Mouse (Mus musculus): ENCODE data around the gene Macf1.
"Not testable (repeated sequence)": the region's sequence is repeated elsewhere in the genome, so short reads cannot be mapped to it uniquely, and the experiment has no call there.

Gene Macf1

GRCm38 (mm10) chr4:123340232-123340631, 343.9 kb downstream of the Macf1 start:
- DNase-seq: no peak

DNA sequence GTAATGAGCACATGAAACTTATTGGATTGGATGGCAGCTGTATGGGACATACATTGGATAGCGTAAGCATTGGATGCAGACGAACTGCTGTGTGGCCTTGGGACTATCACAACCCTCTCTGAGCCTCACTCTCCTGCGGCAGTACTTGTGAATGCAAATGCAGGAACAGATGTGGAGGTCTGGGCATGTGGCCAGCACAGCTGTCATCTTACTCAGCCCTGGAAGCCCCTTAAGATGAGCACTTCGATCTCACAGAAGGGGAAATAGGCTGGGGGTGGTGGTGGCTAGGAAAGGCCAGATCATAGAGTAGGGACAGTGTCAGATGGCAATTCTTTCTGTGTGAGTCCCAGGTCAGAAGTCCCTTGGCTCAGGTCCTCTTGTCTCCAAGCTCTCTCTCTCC, 346.5 kb downstream of the Macf1 start:
- DNase-seq: no peak

GRCm38 (mm10) chr4:123335796-123336585, 348.2 kb downstream of the Macf1 start:
- no peak for DNase-seq

DNA sequence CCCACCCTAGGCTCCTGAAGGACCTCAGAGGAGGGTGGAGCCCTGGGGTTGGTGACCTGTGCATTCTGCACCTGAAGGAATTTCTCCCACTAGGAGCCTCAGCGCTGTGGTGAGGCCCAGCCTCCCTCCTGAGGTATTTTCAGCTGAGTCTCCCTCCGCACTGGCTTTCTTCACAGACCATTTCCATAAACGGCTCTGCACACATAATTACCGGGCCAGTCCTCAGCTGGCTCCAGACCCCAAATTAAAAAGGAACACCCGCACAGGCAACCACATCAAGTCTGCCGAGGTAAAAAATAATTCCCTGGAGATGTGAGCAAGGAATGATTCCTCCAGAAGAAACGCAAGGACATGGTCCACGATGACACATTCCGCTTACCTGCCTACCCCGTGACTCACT, 348.9 kb downstream of the Macf1 start:
- DNase-seq: not testable (repeated sequence)

DNA sequence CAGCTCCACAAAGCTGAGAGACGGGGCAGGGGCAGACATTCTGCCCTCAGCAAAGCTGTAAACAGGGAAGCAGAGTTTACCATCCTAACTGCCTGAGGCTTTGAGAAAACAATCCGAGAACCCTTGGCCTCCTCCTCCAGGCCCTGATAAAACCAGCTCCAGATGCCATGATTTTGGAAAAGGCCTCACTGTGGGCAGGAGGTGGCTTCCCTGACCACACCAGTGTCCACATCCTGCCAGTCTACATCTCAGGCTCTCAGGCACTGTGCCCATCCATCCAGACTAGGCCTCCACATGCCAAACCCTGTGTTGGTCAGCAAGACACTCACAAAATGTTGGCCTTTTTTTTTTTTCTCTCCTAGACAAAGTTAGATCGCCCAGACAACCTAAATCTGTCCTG, 350.0 kb downstream of the Macf1 start:
- no peak for DNase-seq

GRCm38 (mm10) chr4:123333151-123333550, 351.0 kb downstream of the Macf1 start:
- no peak for DNase-seq

DNA sequence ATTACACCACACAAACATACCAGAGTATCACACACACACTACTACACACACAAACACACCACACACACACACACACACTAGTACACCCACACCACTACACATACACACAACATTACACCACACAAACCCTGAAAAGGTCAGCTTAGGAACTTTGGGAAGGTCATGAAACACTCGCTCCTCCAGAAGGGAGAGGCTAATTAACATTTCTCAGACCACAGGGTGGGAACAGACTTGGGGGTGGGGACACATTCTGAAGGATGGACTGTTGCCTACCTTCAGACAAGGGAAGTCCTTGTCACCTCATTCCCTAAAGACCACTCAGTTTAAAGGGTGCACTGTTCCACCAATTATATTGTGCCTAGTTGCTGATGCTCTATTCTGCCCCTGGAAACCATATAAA, 352.2 kb downstream of the Macf1 start:
- DNase-seq: not testable (repeated sequence)

DNA sequence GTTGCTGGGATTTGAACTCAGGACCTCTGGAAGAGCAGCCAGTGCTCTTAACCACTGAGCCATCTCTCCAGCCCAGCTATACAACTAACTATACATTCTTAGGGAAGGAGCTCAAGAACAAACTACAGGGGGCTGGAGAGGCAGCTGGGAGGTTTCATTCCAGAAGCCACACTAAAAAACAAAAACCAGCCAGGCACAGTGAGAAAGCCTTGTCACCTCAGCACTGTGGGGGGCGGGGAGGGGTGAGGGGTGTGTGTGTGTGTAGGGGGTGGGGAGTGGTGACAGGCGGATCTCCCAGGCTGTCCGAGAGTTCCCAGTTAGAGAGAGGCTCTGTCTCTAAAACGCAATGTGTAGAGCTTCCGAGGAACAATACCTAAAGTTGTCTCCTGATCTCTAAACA, 352.8 kb downstream of the Macf1 start:
- DNase-seq: no peak

- DNase-seq: peak; percentile 72 to 75
Measured at GRCm38 (mm10) chr4:123328946-123329345, 355.2 kb downstream of the Macf1 start.

GRCm38 (mm10) chr4:123327630-123328029, 356.5 kb downstream of the Macf1 start:
- DNase-seq: no peak

GRCm38 (mm10) chr4:123326087-123326486, 358.1 kb downstream of the Macf1 start:
- peak; percentile 21 to 31 for DNase-seq

DNA sequence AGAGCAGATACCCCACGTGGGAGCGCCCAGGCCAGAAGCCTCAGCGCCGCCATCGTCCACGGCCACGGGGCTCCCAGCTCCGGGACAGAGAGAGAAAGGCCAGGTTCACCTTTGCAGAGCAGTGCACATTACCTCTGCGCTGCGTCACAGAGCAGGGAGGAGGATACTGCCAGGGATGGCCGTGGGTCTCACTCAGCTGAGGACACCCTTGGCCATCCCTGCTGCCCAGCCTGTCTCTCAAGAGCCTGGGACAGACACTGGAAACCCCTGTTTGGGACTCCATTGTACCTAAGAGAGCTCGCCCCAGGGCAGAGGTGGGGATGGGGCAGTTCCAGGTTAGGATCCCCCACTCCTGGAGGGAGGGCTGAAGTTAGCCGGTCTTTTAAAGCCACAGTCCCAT, 360.6 kb downstream of the Macf1 start, which contains the start of gene Oxct2a:
Gene Oxct2a (minus strand): TSS at position 101 of the 400 bp plus-strand sequence.
- no peak for DNase-seq

DNA sequence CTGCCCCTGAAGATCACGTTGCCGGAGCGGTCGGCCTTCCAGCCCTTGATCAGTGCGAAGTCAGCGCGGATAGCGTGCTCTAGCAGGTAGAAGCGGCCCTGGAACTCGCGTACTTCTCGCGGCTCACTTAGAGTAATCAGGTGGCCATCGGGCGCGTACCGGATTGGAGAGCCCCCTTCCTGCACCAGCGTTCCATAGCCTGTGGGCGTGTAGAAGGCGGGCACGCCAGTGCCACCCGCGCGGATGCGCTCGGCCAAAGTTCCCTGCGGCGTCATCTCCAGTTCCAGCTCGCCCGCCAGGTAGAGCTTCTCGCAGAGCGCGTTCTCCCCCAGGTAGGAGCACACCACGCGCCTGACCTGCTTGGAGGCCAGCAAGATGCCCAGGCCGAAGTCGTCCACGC, 361.2 kb downstream of the Macf1 start:
- peak; percentile 14 to 25 for DNase-seq

DNA sequence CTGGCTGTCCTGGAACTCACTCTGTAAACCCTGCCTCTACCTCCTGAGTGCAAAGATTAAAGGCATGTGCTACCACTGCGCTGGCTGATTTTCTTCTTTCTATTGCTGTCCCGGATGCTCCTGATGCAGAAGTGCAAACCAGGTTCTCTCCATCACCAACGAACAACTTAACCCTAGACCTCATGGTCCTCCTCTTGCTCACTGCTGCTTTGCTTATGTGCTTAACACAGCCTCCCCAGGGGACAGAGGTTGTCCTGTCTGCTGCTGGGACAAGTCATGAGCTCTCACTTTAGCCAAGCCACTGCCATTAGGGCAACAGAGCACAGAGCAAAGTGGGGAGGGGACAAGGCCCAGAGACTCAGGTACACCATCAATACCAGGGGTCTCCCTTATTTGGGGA, 369.7 kb downstream of the Macf1 start:
- no peak for DNase-seq

DNA sequence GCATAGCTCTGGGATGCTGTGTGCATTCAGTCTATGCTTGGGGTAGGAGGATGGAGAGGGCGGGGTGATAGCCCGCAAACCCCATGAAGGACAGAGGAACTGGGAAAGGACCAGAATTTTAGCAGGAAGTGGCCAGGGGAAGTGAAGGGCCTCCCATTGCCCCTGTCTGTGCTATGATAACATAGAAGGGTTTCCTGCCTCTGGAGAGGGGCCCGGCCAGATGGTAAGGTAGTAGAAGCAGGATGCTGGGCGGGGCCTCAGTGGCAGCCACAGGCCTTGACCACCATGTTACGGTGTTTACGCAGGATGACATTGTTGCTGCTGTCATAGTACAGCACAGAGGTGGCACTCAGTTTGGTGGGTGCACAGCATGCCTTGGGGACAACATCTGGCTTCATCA, 371.1 kb downstream of the Macf1 start:
- no peak for DNase-seq

DNA sequence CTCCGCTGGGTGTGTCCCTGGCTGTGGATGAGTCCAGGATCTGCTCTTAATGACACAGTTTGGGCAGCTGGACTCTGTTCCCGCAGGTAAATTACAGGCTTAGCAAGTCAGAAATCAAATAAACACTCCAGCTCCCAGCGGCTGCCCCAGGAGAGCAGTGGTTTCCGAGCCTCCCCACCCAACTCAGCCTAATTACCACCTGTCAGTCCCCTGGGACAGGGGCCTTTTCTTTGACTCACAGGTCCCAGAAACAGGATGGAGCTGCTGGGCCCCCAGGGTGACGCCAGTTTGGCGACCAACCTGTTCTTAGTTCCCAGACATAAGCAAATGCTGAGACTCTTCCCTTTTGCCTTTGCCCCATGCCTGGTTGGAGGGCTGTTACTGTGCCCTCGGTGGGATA, 372.3 kb downstream of the Macf1 start:
- no peak for DNase-seq

GRCm38 (mm10) chr4:123308292-123308691, 375.9 kb downstream of the Macf1 start:
- no peak for DNase-seq

- peak; percentile 56 to 60 for DNase-seq
Measured at GRCm38 (mm10) chr4:123306999-123307398, 377.2 kb downstream of the Macf1 start.

- DNase-seq: peak; percentile 45 to 69
Measured at GRCm38 (mm10) chr4:123305789-123306188, 378.4 kb downstream of the Macf1 start.
